Mouse (Mus musculus): Measurements from ENCODE around the gene Tspyl2.
"Not testable (repeated sequence)": the region's sequence is repeated elsewhere in the genome, so short reads cannot be mapped to it uniquely, and the experiment has no call there.

DNA sequence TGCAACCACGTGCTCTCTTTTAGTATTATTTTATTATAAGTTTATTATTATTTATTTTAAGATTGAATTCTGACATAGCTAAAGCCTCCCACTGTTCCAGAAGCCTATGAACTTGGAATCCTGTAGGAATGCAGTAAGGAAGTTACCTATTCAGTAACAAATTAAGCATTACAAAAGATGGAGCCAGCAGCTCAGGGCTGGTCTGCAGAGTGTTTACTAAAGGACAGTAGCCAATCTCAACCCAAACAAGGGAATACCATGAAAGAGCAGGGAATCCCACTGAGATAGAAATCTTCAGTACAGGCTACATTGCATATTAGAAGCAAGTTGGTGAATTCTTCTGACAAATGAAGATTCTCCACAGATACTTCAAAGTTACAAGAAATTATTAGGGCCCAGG is 55.2 kb downstream of the Tspyl2 start:
- TF ChIP-seq CTCF (IDR thresholded peaks at IDR 0.05; ENCODE audit: low read depth, low read length); POLR2A (IDR thresholded peaks at IDR 0.05; ENCODE audit: borderline replicate concordance, low read depth, low read length): not testable (repeated sequence)

All from bone marrow macrophage, adult 2 months (primary cell).